Comparison of ENCODE assay signal across 8 mouse cellular contexts in genomic region chr17:31456723-31457567, GRCm38 (mm10).
DNase-seq lines count a peak whose midpoint lies in the region; ATAC-seq and TF ChIP-seq lines count a peak whose summit lies in the region.

No protein-coding gene starts in this region.

- peak overlapping the region; percentile 3; the same call in 1 of the 2 replicates for H3K4me3 ChIP-seq in lung, embryonic 14.5 days (ENCODE audit: low read depth, low read length)
- no peak overlapping the region for H3K4me3 ChIP-seq in thymus, adult 2 months (ENCODE audit: control insufficient read depth, insufficient read depth, low read length)

- no peaks in the 10 kb centered on the region for H3K27me3 ChIP-seq in lung, embryonic 14.5 days (ENCODE audit: insufficient read depth, low read length)
- no peaks in the 10 kb centered on the region for H3K27me3 ChIP-seq in thymus, adult 2 months (ENCODE audit: control insufficient read depth, insufficient read depth, low read length)

- WGBS in lung, embryonic 14.5 days, result 32% methylated on average over 18 of the region's 18 CpGs
- WGBS in thymus, adult 2 months, result 81% methylated on average over 18 of the region's 18 CpGs

- no peak for TF ChIP-seq CTCF in lung, embryonic 14.5 days (IDR thresholded peaks at IDR 0.05; ENCODE audit: low read depth)
- no peak for TF ChIP-seq CTCF in thymus, adult 2 months (IDR thresholded peaks at IDR 0.05; ENCODE audit: borderline replicate concordance, control insufficient read depth, extremely low read depth, insufficient read depth, low read length, poor library complexity)

- peak; percentile 89 for ATAC-seq in lung, embryonic 14.5 days (ENCODE audit: insufficient read depth)

- peak overlapping the region; percentile 32 for H3K4me2 ChIP-seq in lung, embryonic 14.5 days

- H3K9me3 ChIP-seq in lung, embryonic 14.5 days (ENCODE audit: low read depth, low read length), result no peaks in the 10 kb centered on the region

- peak overlapping the region; percentile 73 for H3K27ac ChIP-seq in lung, embryonic 14.5 days (ENCODE audit: low read depth)
- H3K27ac ChIP-seq in thymus, adult 2 months (ENCODE audit: control insufficient read depth, insufficient read depth, low read length), result no peak overlapping the region

- H3K36me3 ChIP-seq in lung, embryonic 14.5 days (ENCODE audit: insufficient read depth), result 0 out of 2 replicates have a peak, but pooled peaks cover 10% of the 10 kb centered on the region
- H3K36me3 ChIP-seq in thymus, adult 2 months (ENCODE audit: control insufficient read depth, insufficient read depth, low read length), result no peaks in the 10 kb centered on the region

- H3K9ac ChIP-seq in lung, embryonic 14.5 days, result no peak overlapping the region

- H3K4me1 ChIP-seq in lung, embryonic 14.5 days (ENCODE audit: insufficient read depth), result peaks cover 36% of the 10 kb centered on the region; the same call in 1 of the 2 replicates
- H3K4me1 ChIP-seq in thymus, adult 2 months (replicated peaks; ENCODE audit: control insufficient read depth, insufficient read depth, low read length), result no peaks in the 10 kb centered on the region

- TF ChIP-seq POLR2A in thymus, adult 2 months (IDR thresholded peaks at IDR 0.05; ENCODE audit: control insufficient read depth, extremely low read depth, insufficient read depth, low read length, poor library complexity), result no peak

- DNase-seq in adrenal gland, adult 2 months, result peak; percentile 66
- DNase-seq in adrenal gland, adult 18-20 months (ENCODE audit: low spot score in 2 of 2), result no peak
- DNase-seq in right cerebral cortex, adult 18-20 months, result peak; percentile 82
- DNase-seq in right cerebral cortex, postnatal 4 days, result no peak
- peak; percentile 54 for DNase-seq in heart, postnatal 4 days
- DNase-seq in lung, embryonic 14.5 days, result peak; percentile 98
- no peak for DNase-seq in embryo, embryonic 11 days
- no peak for DNase-seq in thymus, adult 2 months

Comparison
In these comparisons a context has a peak if more than half of its experiments do, and no peak if none do; other contexts are left out.
1. DNase-seq: peak in adrenal gland, adult 2 months (single experiment), right cerebral cortex, adult 18-20 months (single experiment), heart, postnatal 4 days (single experiment) and lung, embryonic 14.5 days (single experiment); none in adrenal gland, adult 18-20 months (0 of 2), right cerebral cortex, postnatal 4 days (single experiment), embryo, embryonic 11 days (single experiment) and thymus, adult 2 months (single experiment).